Mouse (Mus musculus) fat pad, adult 2 months (tissue): Measurements from ENCODE around the gene Pold3.

ENCODE experiments used
- DNase-seq: peaks from one replicate; pipeline ENCODE4 v3.0.0-alpha.2; 2011; ENCODE audit warnings: low read depth, low spot score; ENCODE audit errors: extremely low read depth

Pold3 gene

DNA sequence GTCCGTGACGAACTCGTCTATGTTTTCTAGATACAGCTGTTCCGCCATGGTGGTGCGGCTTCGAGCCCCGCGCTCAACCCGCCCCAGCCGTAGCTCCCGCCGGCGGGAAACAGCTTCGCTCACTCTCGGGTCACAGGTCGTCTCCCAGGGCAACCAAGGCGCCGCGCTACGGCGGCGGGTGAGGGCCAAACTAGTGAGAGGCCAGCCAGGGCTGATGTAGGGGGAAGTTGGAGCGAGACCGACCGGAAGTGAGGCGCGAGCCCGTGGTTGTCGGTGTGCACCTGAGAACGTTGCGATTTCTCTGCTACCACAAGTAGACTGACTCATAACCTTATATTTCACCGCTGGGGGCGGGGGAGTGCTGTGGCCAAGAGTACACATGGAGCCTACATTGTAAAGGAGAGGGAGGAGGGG lies at the start of gene Pold3:
Pold3 (minus strand) TSS at position 190 of the 414 bp plus-strand sequence.
- DNase-seq, result peak; percentile 51

DNA sequence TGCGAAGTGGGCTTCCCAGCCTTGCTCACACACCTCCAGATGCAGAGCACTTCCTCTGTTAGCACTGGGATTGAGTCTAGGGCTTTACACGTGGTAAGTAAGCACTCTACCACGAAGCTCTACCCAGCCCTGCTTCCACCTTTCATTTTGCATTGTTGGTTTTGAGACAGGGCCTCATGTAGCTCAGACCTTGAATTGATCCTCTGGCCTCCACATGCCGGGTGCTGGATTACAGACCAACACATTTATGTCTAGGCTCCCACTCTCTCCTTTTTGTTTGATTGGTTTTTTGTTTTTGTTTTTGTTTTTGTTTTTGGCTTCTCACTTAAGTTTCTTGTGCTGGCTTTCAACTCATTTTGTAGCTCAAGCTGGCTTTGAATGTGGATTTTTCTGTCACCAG lies 49.4 kb upstream of the Pold3 start:
- no peak for DNase-seq

DNA sequence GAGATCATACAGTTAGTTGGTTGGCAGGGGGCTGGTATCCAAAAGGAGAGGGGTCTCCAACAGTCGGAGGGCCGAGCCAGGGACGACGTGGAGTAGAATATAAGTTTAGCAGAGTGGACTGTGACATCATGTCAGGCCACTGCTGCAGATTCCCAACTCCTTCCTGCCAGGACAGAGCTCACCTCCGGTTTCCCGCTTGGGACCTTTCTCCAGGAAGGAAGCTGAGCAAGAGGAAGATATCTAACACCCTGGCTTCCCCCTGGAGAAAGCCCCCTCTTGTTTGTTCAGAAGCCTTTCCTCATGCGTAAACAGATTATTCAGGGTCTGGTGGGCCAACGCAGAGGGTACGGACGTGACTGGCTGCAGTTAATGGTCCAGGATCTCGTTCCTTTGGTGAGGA lies 47.3 kb upstream of the Pold3 start:
- no peak for DNase-seq

DNA sequence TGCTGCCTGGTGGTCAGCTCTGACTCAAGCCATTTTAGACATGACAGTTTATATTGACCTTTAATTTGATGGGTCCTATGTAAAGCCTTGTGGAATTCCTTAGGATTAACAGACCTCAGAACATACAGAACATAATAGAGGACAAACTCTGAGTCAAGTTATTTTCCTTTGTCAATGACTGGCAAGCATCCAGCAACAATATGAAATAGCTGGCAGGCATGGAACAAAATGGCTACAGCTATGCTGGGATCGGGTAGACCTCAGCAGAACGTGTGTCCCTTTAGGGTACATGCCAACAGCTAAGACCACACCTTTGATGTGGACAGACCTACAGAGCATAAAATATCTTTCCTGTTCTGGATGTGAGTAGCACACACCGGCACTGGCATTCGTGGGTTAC lies 42.1 kb upstream of the Pold3 start:
- no peak for DNase-seq

DNA sequence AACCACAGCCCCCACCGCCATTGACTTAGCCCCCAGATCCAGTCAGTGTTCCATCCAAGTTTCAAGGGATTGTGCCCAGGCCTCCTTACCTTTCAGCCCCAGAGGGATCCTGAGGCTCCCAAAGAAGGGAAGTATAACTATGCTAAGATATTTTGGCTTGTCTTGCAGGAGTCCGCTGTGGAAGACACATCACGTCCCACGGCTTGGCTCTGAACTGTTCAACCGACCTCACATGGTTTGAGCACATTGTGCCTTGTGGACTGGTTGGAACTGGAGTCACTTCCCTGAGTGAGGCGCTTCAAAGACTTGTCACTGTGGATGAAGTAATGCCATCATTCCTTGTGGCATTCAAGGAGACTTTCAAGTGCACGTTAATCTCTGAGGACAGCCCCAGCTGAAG lies 38.6 kb upstream of the Pold3 start:
- no peak for DNase-seq

DNA sequence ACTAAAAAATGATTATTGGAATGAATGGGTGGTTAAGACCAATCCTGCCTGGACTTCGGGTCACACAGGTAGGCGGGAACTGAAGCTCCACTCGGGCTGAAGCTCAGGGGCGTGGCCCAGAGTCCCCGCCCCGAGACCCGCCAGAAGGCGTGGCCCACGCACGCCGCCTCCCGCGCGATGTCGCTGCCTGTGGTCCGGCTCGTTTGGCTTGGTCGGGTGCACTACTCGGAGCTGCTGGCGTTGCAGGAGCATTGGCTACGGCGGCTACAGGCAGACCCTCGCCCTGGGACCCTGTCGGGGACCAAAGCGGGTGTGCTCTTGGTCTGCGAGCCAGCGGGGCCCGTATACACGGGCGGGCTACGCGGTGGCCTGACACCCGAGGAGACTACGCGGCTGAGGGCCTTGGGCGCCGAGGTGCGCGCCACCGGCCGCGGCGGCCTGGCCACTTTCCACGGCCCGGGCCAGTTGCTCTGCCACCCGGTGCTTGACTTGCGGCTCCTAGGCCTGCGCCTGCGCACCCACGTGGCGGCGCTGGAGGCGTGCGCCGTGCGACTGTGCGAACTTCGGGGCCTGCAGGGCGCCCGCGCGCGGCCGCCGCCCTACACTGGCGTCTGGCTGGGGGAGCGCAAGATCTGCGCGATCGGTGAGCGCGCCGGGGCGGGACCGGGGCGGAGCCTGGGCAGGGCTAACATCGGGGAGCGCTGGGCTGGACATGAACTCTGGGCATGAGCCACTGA lies 37.9 kb upstream of the Pold3 start, which contains the start of gene Lipt2:
Lipt2 (plus strand) TSS at position 173 of the 737 bp plus-strand sequence.
- no peak for DNase-seq

DNA sequence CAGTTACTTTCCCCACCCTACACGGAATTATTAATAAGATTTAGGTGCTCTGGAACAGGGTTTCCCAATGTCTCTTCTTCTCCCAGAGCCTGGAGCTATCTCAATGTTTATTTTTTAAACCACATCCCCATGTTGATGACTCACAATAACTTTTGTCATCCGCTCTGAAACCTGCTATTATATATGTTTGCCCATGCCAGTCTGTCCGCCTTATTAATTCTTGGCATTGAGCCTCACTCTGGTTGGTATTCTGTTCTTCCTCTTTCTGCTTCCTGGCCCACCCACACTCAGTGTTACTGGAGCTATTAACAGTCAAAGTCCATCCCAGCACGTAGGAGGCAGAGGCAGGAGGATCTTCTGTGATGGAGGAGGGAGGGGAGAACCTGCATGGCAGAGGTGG lies 36.3 kb upstream of the Pold3 start:
- DNase-seq, result peak; percentile 87

DNA sequence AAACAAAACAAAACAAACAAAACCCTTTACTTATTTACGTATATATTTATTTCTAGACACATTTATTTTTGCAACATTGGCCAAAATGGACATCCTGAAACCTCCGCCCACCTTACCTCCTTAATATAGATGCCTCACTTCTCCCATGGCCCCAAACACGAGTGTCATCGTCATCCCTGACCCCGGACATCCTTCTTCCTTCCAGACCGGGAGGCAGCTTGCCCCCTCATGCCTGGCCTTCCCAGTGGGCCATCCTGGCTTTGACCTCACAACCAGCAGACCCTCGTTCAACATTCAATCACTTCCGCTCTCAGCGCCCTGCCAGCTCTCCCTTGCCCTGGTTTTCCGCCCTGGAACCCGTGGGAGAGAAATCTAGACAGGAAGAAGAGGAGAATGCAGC lies 29.3 kb upstream of the Pold3 start:
- no peak for DNase-seq

DNA sequence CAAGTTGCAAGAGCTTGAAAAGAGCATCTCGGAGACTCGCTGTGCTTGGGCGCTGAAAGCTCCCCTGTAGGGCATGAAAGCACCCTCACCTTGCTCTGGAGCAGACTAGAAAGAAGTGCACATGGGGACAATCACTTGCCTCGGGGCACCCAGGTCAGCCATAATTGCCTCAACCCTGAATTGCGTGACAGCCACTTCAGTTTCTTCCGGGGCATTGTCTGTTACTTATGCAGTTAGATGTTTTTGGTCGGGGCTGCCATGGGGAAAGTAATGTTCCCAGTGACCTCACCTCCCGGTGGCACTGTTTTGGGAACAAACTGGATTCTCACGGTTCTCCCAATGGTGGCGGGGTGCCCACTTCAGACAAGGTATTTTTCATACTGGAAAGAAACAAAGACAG lies 28.7 kb upstream of the Pold3 start:
- DNase-seq, result no peak

DNA sequence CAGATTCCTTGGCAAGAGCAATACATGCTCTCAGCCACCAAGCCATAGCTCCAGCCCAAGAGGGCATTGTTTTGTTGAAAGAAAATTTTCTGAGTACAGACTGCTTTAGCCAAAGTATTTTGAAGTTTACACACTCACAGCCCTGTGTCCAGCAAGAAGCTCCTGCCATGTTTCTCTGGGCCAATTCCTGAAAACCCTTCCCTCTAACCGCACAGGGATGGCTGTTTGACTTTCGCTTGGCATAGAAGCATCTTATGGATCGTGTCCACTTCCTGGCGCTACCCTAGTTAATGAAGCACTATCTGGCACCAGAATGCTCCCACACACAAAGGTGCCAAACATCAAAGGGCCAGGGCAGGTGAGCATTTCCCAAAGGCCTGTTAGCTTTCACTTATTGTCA lies 27.2 kb upstream of the Pold3 start:
- DNase-seq, result no peak

DNA sequence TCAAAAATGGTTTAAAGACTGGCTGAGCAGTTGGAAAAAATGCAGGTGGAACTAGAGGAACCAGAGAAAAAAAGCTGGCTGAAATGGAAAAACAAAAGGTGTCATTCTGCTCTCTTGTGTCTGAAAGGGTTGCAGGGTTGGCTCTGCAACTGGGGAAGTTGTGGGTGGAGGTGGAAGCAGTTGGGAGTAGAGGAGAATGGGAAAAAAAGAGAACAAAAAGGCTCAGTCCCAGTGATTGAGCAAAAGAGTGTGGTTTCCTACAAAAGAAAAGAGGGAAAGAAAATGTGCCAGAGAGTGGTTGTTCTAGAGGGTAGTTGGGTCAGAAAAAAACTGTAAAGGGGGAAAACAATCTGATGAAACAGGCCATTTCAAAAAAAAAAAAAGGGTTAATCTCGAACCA lies 19.2 kb upstream of the Pold3 start:
- no peak for DNase-seq

DNA sequence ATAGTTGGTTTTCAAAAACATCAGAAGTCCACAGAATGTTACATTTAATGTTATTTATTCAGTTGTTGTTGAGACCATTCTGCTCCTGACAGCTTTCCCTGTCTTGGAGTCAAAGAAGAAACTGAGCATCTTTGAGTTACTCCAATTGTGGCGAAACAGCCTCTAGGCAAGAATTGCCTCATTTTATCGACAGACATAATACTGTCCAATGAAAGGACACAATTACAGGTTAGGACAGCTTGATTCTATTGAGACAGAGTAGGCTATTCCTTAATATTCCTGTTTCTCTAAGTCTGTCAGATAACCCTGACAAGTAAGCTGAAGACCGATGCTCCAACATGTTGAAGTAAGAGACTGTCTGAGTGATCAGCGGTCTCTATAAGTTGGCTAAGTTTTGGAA lies 16.7 kb upstream of the Pold3 start:
- DNase-seq, result peak; percentile 54

DNA sequence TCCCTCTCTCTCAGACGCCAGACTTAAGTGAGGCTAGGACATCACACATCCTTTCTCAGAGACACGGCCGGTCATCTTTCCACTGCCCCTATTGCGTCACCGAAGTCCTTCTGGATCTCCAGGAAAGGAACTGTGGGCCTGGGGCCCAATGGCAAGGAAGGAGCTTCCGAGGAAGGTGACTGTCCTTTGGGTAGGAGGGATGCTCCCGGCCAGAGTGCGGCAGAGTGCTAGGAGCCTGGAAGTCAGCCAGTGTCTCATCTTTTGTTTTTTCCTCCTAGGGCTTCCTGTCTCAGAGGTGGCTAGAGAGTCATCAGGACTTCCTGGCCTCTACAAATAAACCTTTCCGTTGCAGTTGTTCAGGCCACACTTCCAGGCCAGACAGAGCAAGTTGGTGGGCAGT lies 15.7 kb upstream of the Pold3 start:
- DNase-seq, result no peak

DNA sequence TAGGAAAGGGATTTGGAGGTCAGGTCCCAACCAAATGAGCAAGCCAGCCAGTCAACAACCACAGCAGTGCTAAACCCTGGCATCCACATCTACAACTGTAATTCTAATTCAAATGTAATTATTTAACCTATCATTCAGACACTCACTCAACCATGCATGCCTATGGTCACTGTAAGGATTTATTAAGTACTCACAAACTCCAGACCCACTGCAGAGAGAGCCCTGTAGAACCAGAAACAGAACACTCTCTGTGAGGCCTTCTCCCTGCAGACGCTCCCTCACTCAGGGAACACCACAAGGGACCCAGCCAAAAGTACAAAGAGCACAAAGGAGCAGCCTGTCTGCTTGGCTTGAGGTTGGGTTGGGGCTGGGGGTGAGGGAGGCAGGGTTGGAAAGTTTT lies 11.0 kb upstream of the Pold3 start:
- DNase-seq, result no peak

DNA sequence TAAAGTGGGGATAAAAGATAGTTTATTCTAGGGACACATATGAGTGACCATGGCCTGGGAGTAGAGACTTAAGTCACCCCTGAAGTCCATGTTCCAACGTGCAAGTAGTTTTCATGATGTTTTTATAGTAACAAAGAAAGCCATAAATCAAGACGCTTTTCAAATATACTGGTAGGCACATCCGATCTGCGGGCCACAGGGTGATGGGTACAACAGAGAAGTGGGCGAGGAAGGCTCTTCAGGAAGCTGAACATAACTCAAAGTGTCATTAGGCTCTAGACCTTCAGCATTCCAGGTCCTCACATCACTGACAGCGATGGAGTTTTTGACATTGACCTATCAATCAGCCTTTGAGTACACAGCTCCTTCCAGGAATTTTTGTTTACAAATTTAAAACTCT lies 9.2 kb upstream of the Pold3 start:
- DNase-seq, result no peak

DNA sequence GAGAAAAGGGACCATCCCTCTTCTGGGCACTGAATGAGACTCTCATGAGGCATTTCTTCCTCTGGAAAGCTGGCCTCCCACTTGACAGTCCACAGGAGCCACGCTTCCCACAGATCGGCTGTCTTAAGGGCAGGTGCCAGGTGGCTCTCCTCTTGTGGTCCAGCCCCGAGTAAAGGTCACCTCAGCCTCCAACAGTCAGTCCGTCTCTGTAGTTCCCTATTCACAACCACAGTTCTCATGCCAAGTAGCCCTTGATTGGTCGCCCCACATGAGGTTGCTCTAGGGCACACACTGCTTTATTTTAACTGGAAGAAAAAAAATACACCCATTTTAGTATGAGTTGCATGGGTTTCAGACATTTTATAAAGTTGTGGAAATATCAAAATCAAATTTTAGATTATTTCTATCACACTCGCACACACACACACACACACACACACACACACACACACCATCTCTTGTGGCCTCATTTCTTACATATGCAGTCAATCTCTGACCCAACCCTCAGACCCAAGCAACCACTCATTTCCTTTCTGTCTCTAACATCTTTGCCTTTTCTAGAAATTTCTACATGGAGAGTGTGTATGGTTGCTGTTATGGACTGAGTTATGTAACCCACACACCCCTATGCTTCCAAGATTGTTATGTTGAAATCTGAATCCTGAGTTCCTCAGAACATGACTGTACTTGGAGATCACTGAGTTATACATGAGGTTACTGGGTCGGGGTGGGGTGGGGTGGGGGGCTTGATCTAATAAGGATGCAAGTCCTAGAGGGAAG lies 7.1 kb upstream of the Pold3 start:
- no peak for DNase-seq

DNA sequence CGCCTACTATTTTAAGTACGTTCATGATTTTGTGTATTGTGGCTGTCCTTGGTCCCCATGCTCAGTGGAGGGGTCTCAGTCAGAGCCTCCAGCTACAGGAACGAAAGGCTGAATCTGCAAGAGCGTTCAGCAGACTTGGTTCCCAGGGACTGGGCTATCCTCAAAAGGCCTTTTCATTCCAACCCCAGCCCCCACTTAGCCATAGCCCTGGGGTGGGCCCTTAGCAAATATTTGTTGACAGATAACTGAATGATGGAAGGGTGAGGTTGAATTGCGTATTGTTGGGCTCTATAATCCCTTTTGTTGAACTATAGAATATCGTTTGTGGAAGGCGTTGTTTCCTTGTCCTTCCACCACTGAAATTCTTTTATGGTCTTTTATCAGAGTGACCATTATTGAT lies 5.1 kb upstream of the Pold3 start:
- no peak for DNase-seq

DNA sequence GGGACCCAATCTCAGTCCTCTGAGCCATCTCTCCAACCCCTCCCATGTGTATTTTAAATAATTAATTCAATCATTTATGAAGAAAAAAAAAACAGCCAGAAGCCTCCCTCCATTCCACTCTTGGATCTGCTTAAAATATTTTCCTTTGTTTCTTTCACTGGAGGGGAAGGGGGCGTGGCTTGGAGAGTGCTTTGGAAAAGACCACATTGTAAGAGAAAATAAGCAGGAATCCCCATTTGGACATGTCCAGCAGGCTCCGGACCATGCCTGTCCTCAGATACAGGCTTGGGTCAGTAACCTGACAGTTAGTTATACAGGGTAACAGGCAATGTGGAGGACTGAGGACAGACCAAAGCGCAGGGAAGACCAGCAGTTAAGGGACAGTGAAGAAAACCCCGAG lies 3.8 kb upstream of the Pold3 start:
- no peak for DNase-seq

DNA sequence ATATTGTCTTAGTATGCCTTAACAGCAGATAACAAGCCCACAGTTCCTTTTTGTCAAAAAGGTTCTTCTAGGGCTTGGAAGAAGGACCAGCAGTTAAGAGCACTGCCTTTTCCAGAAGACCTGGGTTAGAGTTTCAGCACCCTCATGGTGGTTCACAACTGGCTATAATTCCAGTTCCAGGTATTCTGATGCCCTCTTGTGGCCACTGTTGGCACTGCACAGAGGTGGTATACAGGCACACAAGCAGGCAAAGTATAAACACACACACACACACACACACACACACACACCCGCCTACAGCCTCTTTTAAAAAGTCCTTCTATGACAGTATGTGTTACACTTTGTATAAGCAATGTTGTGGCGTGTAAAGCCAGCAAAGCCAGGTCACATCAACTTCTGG lies 2.8 kb upstream of the Pold3 start:
- DNase-seq, result no peak

DNA sequence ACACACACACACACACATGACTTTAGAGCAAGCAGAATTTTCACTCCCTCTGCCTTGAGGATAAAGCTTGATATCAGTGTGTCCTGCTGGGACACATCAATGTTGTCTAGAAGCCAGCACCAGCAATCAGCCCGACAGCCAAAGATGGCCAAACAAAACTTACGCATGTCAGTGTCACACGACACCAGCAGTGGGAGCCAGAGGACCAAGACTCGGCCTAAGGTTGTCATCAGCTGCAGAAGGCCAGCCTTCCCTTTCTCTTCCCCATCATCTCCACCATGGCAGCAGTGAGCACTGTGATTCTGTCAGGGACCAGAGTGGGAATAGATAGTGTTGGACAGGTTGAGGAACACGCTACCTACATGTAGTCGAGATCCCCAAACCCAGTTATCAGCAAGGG lies 2.1 kb upstream of the Pold3 start:
- DNase-seq, result no peak

DNA sequence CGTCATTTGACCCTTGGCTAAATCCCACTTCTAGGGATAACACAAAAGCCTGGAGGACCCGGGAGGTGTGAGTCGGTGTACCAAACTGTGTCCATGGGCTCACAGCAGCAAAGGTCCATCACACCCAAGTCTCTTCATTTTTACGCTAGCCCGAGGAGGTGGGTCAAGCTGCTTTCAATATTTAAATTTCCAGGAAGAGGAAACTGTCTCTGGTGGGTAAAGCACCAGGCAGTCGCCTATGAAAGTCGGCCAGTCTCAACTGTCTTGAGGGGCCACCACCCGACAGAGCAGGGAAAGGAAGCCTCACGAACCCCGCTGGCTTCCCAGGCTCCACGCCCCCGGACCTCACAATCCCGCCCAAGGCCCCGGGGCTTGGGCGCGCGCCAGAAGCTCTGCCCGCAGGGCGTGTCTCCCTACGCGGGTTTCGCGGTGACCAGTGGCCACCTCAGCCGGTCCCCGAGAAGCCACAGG lies 539 bp downstream of the Pold3 start:
- DNase-seq, result no peak

DNA sequence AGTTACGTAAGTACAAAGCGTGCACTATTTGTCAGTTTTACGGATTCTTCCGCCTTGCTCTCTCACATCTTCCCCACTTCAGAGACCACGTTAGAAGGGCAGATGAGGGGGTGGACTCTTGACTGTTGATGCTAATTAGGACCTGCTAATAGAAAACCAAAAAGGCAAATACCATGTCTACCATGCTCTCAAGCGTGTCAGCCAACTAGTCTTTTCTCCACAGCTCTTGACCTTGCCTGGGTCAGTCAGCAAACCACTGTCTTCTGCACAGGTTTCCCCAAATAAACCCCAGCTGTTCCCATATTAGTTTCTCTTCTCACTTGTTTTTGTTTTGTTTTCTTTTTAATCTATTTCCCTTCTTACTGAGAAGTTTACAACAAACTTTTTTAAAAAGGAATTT lies 7.1 kb downstream of the Pold3 start:
- DNase-seq, result no peak
